Mouse (Mus musculus) kidney, embryonic 14.5 days (tissue): ENCODE results near the gene Neurog2. TPM values are rescaled to one million over a fixed set of nuclear protein-coding genes. Genes with fewer than 3 reads are reported as not detected.

Experiments
- ATAC-seq: fragments of 200-750 bp; cut with Nextera tagmentation; 2 replicates; pipeline ENCODE4 v1.8.0; 2017; ENCODE audit warnings: moderate number of reproducible peaks, mild to moderate bottlenecking, moderate TSS enrichment, moderate library complexity; ENCODE audit not compliant: low FRiP score, low TSS enrichment
- H3K27ac ChIP-seq: fragments of 300-500 bp; sonication (generic); 2 replicates; pipeline ENCODE4 v1.5.1; 2014; ENCODE audit warnings: low read depth, mild to moderate bottlenecking, low read length, moderate library complexity, mixed read lengths
- H3K27me3 ChIP-seq: fragments of 300-500 bp; sonication (generic); 2 replicates; pipeline ENCODE4 v1.6.1; 2014; ENCODE audit warnings: mild to moderate bottlenecking, low read length; ENCODE audit not compliant: control insufficient read depth, insufficient read depth
- H3K36me3 ChIP-seq: fragments of 300-500 bp; sonication (generic); 2 replicates; pipeline ENCODE4 v1.6.1; 2014; ENCODE audit warnings: low read length, mixed read lengths; ENCODE audit not compliant: control insufficient read depth, insufficient read depth
- H3K4me1 ChIP-seq: fragments of 300-500 bp; sonication (generic); 2 replicates; pipeline ENCODE4 v1.6.1; 2014; ENCODE audit warnings: low read length, mixed read lengths; ENCODE audit not compliant: control insufficient read depth, insufficient read depth
- H3K4me2 ChIP-seq: fragments of 300-500 bp; sonication (generic); replicated peaks from 2 replicates; pipeline ENCODE4 v1.6.1; 2014; ENCODE audit warnings: low read depth, mild to moderate bottlenecking, low read length
- H3K4me3 ChIP-seq: fragments of 300-500 bp; sonication (generic); 2 replicates; pipeline ENCODE4 v1.5.1; 2014; ENCODE audit warnings: mild to moderate bottlenecking, low read length
- H3K9ac ChIP-seq: fragments of 300-500 bp; sonication (generic); 2 replicates; pipeline ENCODE4 v1.6.1; 2014; ENCODE audit warnings: low read depth, mild to moderate bottlenecking, low read length, moderate library complexity
- H3K9me3 ChIP-seq: fragments of 300-500 bp; sonication (generic); 2 replicates; pipeline ENCODE4 v1.6.1; 2016; ENCODE audit warnings: low read length; ENCODE audit not compliant: control insufficient read depth
- WGBS: fragments of 180-500 bp; shearing (Covaris S2); extraction: QIAGEN DNeasy Blood & Tissue Kit; methylation state at CpG from one replicate; pipeline ENCODE4 v1.1.7; 2014; 5-methylcytosine and 5-hydroxymethylcytosine counted together
- polyA plus RNA-seq: library from polyadenylated mRNA; unstranded; fragments of >200 nt; fragmentation: Nextera tagmentation; extraction: Ambion mirVana; gene quantifications from 2 replicates; pipeline ENCODE4 v1.2.1, GENCODE M21; 2014

Gene Neurog2
- polyA plus RNA-seq, 1 experiment from 2014 or later = not detected

DNA sequence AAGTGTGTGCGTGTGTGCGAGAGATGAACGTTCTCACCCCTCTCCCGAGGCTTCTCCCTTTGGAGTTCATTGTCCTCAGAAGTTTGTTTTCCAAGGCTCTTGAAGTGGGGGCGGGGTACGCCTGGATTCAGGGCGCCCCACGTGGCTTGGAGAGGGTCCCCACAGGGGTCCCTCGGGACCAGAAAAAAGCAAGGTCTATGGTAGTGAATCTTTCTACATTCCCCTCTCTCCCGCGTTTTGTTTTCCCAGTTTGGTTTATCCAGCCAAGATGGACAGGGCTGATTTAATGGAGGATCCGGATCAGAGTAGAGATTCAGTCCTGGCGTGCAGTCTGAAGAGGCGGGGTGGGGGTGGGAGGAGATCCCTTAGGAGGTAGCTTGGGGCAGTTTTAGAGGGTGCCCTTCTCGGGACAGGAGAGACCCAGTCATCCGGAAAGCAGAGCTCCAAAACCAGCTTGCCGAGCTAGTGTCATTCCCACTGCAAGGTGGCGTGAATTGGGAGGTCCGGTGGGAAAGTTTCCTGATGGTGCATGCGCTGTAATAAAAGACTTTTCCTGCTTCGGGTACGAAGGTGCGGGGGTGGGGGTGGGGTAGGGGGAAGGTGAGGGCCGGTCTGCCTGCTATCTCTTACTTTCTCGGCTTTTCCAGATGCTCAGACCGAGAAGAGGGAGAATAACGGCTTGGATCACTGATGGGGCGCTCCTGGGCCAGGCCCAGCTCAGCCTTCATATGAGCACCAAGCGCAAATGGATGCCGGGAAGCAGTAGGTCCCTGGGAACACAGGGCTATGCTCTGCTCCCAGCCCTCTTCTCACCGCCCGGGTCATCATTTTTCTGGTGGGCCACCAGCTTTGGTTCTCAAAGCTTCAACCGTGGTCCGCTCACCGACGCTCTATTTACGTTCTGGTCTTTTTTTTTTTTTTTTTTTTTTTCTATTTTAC is 8.1 kb downstream of the Neurog2 start:
- H3K9ac ChIP-seq = no peak overlapping the region
- H3K36me3 ChIP-seq = no peaks in the 10 kb centered on the region
- 0 out of 2 replicates have a peak, but pooled peaks cover 4% of the 10 kb centered on the region for H3K4me1 ChIP-seq
- peak; percentile 22; the same call in 1 of the 2 replicates for ATAC-seq
- H3K9me3 ChIP-seq = no peaks in the 10 kb centered on the region
- 3% methylated on average over 37 of the region's 37 CpGs for WGBS
- peaks cover 90% of the 10 kb centered on the region for H3K27me3 ChIP-seq
- peak overlapping the region; percentile 15 for H3K4me2 ChIP-seq
- H3K27ac ChIP-seq = no peak overlapping the region
- peak overlapping the region; percentile 7; the same call in 1 of the 2 replicates for H3K4me3 ChIP-seq

DNA sequence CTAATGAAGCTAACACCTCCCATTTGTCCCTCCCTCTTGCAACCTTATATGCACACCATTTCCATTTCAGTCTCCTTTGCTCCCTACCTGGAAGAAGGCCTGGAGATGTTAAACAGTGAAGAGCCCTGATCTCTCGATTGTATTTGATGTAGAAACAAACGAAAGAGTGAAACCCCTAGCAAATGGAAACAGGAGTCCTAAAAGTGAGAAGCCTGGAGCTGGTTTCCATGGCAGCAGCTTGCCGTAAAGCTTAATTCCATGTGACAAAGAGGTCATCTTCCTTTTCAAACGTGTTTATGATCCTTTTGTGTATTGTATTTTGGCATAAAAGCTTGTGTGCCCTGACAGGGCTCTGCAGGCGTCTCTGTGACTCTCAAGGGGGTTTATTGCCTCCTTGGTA is 9.3 kb downstream of the Neurog2 start:
- Histone ChIP-seq H3K9ac (no peak overlapping the region), H3K4me1 (0 out of 2 replicates have a peak, but pooled peaks cover 4% of the 10 kb centered on the region), H3K4me3 (no peak overlapping the region), H3K27me3 (peaks cover 90% of the 10 kb centered on the region), H3K9me3 (no peaks in the 10 kb centered on the region), H3K4me2 (no peak overlapping the region), H3K27ac (no peak overlapping the region), H3K36me3 (no peaks in the 10 kb centered on the region)
- ATAC-seq = no peak
- WGBS = 4% methylated on average over 5 of the region's 5 CpGs

DNA sequence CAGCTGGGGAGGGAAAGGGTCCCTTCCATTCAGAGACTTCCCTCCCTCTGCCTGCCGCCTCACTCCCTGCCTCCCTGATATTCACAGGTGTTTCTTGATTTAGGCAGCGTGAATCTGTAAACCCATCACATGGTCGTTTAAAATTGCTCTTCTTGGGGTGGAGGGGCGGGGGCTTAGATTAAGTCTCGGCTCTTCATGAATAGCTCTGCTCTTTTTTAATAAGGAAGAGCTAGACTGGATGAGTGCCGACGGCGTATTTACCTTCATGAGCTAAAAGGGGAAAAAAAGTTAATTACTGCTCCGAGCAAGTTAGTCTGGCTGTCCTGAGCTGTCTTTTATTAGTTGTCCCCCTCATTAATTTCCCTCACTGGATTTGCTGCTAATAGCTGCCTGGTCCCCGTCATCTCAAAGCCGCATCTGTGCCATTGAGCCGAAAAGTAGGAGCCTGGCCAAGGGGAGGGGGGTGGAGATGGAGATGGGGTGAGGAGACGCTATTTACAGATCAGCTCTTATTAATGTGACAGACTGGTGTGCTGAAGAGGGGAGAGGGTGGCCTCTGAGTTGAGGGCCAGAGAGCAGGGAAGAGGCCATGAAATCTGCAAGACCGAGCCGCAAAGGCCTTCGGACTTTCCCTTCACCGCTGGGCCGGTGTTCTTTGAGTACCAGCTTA is 13.4 kb downstream of the Neurog2 start:
- WGBS = 59% methylated on average over 18 of the region's 18 CpGs
- H3K27me3 ChIP-seq = peaks cover 51% of the 10 kb centered on the region
- no peaks in the 10 kb centered on the region for H3K4me1 ChIP-seq
- H3K4me3 ChIP-seq = no peak overlapping the region
- ATAC-seq = no peak
- H3K4me2 ChIP-seq = no peak overlapping the region
- no peak overlapping the region for H3K9ac ChIP-seq
- H3K9me3 ChIP-seq = no peaks in the 10 kb centered on the region
- H3K27ac ChIP-seq = no peak overlapping the region
- no peaks in the 10 kb centered on the region for H3K36me3 ChIP-seq

DNA sequence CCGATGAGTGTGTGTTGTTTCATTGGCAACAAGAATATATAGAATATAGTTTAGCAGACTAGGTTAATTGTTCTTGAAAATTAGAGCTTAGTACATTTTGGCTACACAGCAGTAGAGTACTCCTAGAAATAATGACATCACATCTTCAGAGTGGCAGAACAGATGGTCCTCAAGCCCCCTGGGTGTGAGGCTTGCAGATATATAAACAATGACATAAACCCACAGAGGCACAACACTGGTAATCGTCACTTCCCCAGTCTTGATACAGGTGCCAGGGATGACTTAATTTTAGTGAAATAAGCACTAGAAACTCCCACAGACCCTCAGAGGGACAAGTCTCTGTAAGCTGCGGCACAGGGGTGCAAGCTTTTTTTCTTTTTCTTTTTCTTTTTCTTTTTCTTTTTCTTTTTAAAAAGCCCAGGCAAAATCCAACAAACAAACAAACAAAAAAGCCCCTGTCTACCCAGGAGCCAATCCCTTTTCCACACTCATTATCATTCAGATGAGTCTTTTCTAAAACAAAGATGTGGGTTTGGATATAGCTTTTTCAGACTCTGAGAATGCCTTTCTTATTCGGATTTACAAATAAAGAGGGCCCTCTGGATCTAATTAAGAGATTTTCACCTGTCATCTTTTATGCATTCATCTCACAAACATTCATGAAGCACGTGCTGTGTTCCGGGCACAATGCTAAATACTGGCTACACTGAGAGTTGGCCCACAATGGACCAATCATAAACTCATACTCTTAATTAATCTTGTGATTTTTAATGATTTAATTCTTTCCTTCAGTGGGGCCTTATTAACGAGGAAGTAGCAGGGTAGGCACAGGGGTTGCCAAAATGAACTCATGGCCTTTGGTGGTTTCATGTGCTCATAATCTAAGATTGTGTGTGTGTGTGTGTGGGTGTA is 19.1 kb downstream of the Neurog2 start:
- Histone ChIP-seq H3K9ac (no peak overlapping the region), H3K4me2 (no peak overlapping the region), H3K4me1 (no peaks in the 10 kb centered on the region), H3K4me3 (no peak overlapping the region), H3K36me3 (no peaks in the 10 kb centered on the region), H3K9me3 (no peaks in the 10 kb centered on the region), H3K27ac (no peak overlapping the region), H3K27me3 (peaks cover 2% of the 10 kb centered on the region; the same call in 1 of the 2 replicates)
- WGBS = 73% methylated on average over 7 of the region's 7 CpGs
- ATAC-seq = no peak

DNA sequence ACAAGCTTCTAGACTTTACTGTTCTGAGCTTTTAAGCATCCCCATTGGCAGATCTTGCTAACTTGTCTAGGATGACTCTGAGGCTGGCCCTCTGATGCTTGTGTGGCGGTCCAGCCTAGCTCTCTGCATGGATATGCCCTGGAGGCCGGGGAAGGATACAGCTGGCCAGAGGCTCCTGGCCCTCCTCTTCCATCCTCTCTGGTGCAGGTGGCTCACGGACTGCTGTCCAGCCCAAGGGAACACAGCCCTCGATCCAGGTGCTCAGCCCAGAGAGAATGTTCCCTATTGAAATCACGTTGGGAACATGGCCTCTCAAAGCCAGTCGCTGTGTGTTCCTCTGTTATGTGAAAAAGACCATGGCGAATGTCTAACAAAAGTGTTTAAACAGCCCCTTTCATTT is 27.8 kb downstream of the Neurog2 start:
- Histone ChIP-seq H3K36me3 (no peaks in the 10 kb centered on the region), H3K9ac (no peak overlapping the region), H3K4me2 (no peak overlapping the region), H3K4me3 (no peak overlapping the region), H3K9me3 (no peaks in the 10 kb centered on the region), H3K4me1 (no peaks in the 10 kb centered on the region), H3K27ac (no peak overlapping the region), H3K27me3 (no peaks in the 10 kb centered on the region)
- no peak for ATAC-seq
- 79% methylated on average over 7 of the region's 7 CpGs for WGBS

DNA sequence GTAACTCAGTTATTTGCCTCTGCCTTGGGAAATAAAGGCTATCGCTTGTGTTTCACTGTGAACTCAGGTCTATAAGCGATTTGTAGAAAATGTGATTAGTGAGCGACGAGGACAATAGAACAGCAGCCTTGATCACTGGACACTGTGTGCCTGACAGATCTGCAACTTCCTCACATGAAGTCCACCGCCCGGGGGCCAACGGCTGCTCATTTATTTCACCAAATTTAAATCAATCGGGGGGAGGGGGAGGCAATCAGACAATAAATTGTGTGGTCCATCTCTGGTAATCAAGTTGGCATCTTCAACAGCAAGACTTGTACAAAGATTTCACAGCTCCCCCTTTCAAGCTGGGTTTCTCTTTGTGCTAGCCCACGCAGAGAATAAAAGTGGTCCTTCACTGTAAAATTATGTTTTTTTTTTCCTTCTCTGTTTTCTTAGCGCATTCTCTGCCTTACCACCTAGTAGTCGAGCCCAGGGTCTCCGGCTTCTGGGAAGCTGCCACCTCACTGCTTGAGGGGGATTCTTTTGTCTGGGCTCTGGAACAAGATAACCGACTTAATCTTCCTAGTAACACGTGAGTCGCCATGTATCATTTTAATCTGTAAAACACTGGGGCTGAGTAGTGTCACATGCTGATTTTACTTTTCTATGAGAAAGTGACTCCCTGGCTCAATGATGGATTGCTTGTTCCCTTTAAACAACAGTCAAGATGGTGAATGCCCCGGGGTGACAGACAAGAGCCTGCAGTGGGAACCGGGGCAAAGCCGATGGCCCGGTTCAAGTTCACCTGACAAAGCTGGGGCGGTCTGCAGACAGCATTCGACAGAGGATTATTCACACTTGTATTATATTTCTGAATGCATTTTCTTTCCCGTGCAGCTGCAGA is 29.0 kb downstream of the Neurog2 start:
- Histone ChIP-seq H3K4me1 (no peaks in the 10 kb centered on the region), H3K36me3 (no peaks in the 10 kb centered on the region), H3K9me3 (no peaks in the 10 kb centered on the region), H3K4me3 (no peak overlapping the region), H3K27me3 (no peaks in the 10 kb centered on the region), H3K27ac (no peak overlapping the region), H3K9ac (no peak overlapping the region), H3K4me2 (no peak overlapping the region)
- ATAC-seq = no peak
- WGBS = 69% methylated on average over 22 of the region's 22 CpGs

DNA sequence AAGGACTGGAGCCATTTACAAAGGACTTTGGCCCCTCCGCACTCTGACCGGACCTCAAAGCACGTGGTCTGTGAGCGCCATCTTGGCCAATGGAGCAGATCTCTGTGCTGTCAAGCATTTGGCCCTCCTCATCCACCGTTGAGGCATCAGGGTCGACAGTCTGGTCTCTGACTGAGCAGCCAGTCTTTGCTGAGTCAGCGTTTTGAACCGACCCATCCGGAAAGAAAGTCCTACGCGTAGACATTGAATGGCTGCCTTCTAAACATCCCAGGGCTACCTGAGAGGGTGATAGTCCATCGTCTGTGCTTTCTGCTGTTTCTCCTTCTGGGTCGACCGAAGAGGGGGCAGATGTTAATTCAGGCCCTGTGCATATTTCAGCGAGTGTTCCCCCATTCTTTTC is 46.8 kb downstream of the Neurog2 start:
- no peak overlapping the region for H3K4me3 ChIP-seq
- 89% methylated on average over 15 of the region's 15 CpGs for WGBS
- H3K9me3 ChIP-seq = no peaks in the 10 kb centered on the region
- ATAC-seq = no peak
- no peak overlapping the region for H3K4me2 ChIP-seq
- H3K27me3 ChIP-seq = no peaks in the 10 kb centered on the region
- no peaks in the 10 kb centered on the region for H3K4me1 ChIP-seq
- H3K27ac ChIP-seq = no peak overlapping the region
- H3K9ac ChIP-seq = no peak overlapping the region
- H3K36me3 ChIP-seq = no peaks in the 10 kb centered on the region
